Mouse (Mus musculus): Measurements from ENCODE around the gene Dcaf15.

- TF ChIP-seq CTCF (IDR thresholded peaks at IDR 0.05; ENCODE audit: low read depth, low read length) = no peak
- no peak for TF ChIP-seq POLR2A (IDR thresholded peaks at IDR 0.05; ENCODE audit: borderline replicate concordance, low read depth, low read length)
These were observed 20.7 kb downstream of the Dcaf15 start for GRCm38 (mm10) chr8:84083829-84084241.

Data from bone marrow macrophage, adult 2 months (primary cell).